Mouse (Mus musculus) forebrain, embryonic 15.5 days (tissue): Measurements from ENCODE around the gene Gpatch2. TPM values are rescaled to one million over a fixed set of nuclear protein-coding genes. Genes with fewer than 3 reads are reported as not detected.
A peak's percentile ranks its signal among the peaks of the same experiment; 100 is the strongest.

Experiments
- ATAC-seq: fragments of 200-750 bp; cut with Nextera tagmentation; replicated peaks from 2 replicates; pipeline ENCODE4 v1.8.0; 2017; ENCODE audit warnings: mild to moderate bottlenecking, moderate TSS enrichment, moderate library complexity
- H3K27ac ChIP-seq: fragments of 300-500 bp; sonication (generic); replicated peaks from 2 replicates; pipeline ENCODE4 v1.5.1; 2015; ENCODE audit warnings: mild to moderate bottlenecking, inconsistent platforms
- H3K27me3 ChIP-seq: fragments of 300-500 bp; sonication (generic); 2 replicates; pipeline ENCODE4 v1.6.1; 2015; ENCODE audit warnings: inconsistent platforms
- H3K36me3 ChIP-seq: fragments of 300-500 bp; sonication (generic); 2 replicates; pipeline ENCODE4 v1.6.1; 2015; ENCODE audit warnings: mild to moderate bottlenecking, inconsistent platforms
- H3K4me1 ChIP-seq: fragments of 300-500 bp; sonication (generic); 2 replicates; pipeline ENCODE4 v1.6.1; 2015; ENCODE audit warnings: inconsistent platforms
- H3K4me2 ChIP-seq: fragments of 300-500 bp; sonication (generic); replicated peaks from 2 replicates; pipeline ENCODE4 v1.6.1; 2015; ENCODE audit warnings: mild to moderate bottlenecking, inconsistent platforms
- H3K4me3 ChIP-seq: fragments of 300-500 bp; sonication (generic); 2 replicates; pipeline ENCODE4 v1.5.1; 2015; ENCODE audit warnings: mild to moderate bottlenecking, inconsistent platforms
- H3K9ac ChIP-seq: fragments of 300-500 bp; sonication (generic); replicated peaks from 2 replicates; pipeline ENCODE4 v1.6.1; 2015; ENCODE audit warnings: mild to moderate bottlenecking, inconsistent platforms
- H3K9me3 ChIP-seq: fragments of 300-500 bp; sonication (generic); 2 replicates; pipeline ENCODE4 v1.6.1; 2016; ENCODE audit warnings: inconsistent platforms
- WGBS: fragments of 180-500 bp; shearing (Covaris S2); methylation state at CpG from one replicate; pipeline ENCODE4 v1.1.7; 2015; ENCODE audit warnings: mixed read lengths; 5-methylcytosine and 5-hydroxymethylcytosine counted together
- polyA plus RNA-seq: library from polyadenylated mRNA; unstranded; fragments of >200 nt; fragmentation: Nextera tagmentation; extraction: Ambion mirVana; gene quantifications from 2 replicates; pipeline ENCODE4 v1.2.1, GENCODE M21; 2015

Gene Gpatch2
- polyA plus RNA-seq, 1 experiment from 2014 or later, result 16.6 TPM

DNA sequence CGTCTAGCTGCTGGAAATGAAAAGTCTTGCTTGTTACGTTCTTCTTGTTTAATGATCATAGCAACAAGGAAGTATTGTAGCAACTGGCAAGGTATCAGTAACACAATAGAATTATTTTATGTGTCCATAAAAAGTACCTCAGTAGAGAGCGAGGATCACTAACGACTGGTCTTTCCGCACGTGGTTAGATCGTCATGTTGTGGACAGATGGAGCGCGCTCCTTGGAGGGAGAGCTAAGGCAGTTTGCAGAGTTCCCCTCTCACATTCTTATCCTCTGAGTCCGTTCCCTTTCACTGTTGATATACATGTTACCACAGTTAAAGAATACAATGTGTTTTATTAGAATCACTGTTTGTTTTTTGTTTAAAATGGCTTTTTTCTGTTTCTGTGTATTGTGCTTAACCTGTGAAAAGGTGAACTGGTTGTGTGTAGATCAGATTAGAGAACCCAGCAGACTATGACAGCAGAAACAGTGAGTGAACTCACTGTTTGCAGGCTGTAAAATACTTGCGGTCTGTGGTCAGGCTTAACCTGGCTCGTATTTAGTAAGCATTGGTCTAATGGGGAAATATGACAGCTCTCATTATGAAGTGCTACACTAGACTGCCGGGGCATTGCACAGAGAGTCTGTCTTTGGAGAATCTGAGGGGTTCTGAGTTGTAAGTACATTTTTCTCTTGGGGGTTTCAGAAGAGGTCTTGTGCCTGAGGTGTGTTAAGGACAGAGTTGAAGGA lies 13.3 kb downstream of the Gpatch2 start:
- no peaks in the 10 kb centered on the region for H3K27me3 ChIP-seq
- no peak overlapping the region for H3K27ac ChIP-seq
- H3K36me3 ChIP-seq, result no peaks in the 10 kb centered on the region
- no peaks in the 10 kb centered on the region for H3K4me1 ChIP-seq
- 87% methylated on average over 13 of the region's 13 CpGs for WGBS
- H3K9me3 ChIP-seq, result no peaks in the 10 kb centered on the region
- no peak for ATAC-seq
- H3K4me2 ChIP-seq, result no peak overlapping the region
- no peak overlapping the region for H3K9ac ChIP-seq
- no peak overlapping the region for H3K4me3 ChIP-seq

- H3K36me3 ChIP-seq, result 0 out of 2 replicates have a peak, but pooled peaks cover 3% of the 10 kb centered on the region
- WGBS, result 91% methylated on average over 5 of the region's 5 CpGs
Observed at GRCm38 (mm10) chr1:187230255-187230654, 14.9 kb downstream of the Gpatch2 start.

GRCm38 (mm10) chr1:187232196-187232955 lies 17.1 kb downstream of the Gpatch2 start:
- Histone ChIP-seq H3K9ac (no peak overlapping the region), H3K4me3 (no peak overlapping the region), H3K4me1 (no peaks in the 10 kb centered on the region), H3K9me3 (no peaks in the 10 kb centered on the region), H3K36me3 (0 out of 2 replicates have a peak, but pooled peaks cover 3% of the 10 kb centered on the region), H3K27me3 (no peaks in the 10 kb centered on the region), H3K4me2 (no peak overlapping the region), H3K27ac (no peak overlapping the region)
- ATAC-seq, result no peak
- 83% methylated on average over 14 of the region's 14 CpGs for WGBS

More at GRCm38 (mm10) chr1:187230255-187230654, 14.9 kb downstream of the Gpatch2 start:
- H3K4me2 ChIP-seq, result no peak overlapping the region
- H3K4me1 ChIP-seq, result no peaks in the 10 kb centered on the region
- H3K27ac ChIP-seq, result no peak overlapping the region
- no peaks in the 10 kb centered on the region for H3K27me3 ChIP-seq
- ATAC-seq, result no peak
- no peaks in the 10 kb centered on the region for H3K9me3 ChIP-seq
- no peak overlapping the region for H3K4me3 ChIP-seq
- H3K9ac ChIP-seq, result no peak overlapping the region

DNA sequence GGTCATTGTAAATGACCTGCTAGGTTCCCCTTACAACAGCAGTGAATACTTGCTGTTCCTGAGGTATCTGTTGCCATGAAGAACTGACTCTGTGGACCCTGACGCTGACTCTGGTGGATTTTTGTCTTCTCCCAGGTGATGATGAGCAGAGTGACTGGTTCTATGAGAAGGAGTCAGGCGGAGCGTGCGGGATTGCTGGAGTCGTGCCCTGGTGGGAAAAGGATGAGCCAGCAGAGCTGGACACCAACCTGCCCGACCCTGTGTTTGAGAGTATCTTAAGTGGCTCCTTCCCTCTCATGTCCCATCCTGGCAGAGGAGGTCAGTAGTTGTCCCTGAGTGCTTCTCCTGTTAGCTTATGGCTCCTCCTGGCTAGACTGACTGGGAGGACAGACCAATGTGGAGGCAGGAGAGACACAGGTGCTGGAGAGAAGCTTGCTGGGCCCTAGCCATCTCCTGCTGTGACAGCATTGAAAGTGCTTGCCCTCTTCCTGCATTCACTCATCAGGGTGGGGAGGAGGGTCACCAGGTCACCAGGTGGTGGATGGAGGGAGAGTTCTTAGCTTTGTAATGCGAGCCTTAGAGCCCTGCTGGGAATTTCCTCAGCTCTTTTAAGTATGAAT lies 17.8 kb downstream of the Gpatch2 start:
- no peak overlapping the region for H3K4me2 ChIP-seq
- H3K27me3 ChIP-seq, result no peaks in the 10 kb centered on the region
- H3K36me3 ChIP-seq, result 0 out of 2 replicates have a peak, but pooled peaks cover 3% of the 10 kb centered on the region
- no peak overlapping the region for H3K4me3 ChIP-seq
- H3K9me3 ChIP-seq, result no peaks in the 10 kb centered on the region
- 69% methylated on average over 7 of the region's 7 CpGs for WGBS
- no peak overlapping the region for H3K27ac ChIP-seq
- H3K4me1 ChIP-seq, result no peaks in the 10 kb centered on the region
- no peak overlapping the region for H3K9ac ChIP-seq
- ATAC-seq, result no peak

GRCm38 (mm10) chr1:187235161-187235560 lies 19.9 kb downstream of the Gpatch2 start:
- Histone ChIP-seq H3K9me3 (no peaks in the 10 kb centered on the region), H3K9ac (no peak overlapping the region), H3K4me3 (no peak overlapping the region), H3K27me3 (no peaks in the 10 kb centered on the region), H3K4me2 (no peak overlapping the region), H3K27ac (no peak overlapping the region), H3K36me3 (0 out of 2 replicates have a peak, but pooled peaks cover 3% of the 10 kb centered on the region), H3K4me1 (no peaks in the 10 kb centered on the region)
- no peak for ATAC-seq
- 95% methylated on average over 3 of the region's 3 CpGs for WGBS

- Histone ChIP-seq H3K9me3 (no peaks in the 10 kb centered on the region), H3K27ac (no peak overlapping the region), H3K4me3 (no peak overlapping the region), H3K27me3 (no peaks in the 10 kb centered on the region), H3K4me1 (no peaks in the 10 kb centered on the region), H3K36me3 (0 out of 2 replicates have a peak, but pooled peaks cover 3% of the 10 kb centered on the region), H3K4me2 (no peak overlapping the region), H3K9ac (no peak overlapping the region)
- ATAC-seq, result no peak
- 81% methylated on average over 6 of the region's 6 CpGs for WGBS
Observed at GRCm38 (mm10) chr1:187236296-187236695, 21.0 kb downstream of the Gpatch2 start.

DNA sequence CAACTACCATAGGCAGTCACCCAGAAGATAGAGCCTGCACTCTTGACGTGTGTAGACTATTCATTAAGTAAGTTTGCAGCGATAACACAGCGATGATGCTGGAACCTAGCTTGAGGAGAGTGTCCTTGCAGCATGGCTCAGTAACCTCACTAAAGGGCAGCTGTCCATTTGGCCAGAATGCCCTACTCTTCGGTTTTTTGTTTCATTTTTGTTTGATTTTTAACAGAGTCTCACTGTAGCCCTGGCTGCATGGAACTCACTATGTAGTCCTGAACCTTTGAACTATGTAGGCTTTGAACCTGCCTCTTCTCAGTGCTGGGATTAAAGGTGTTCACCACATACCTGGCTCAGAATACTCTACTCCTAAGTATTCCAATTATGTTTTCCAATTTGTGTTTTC lies 22.8 kb downstream of the Gpatch2 start:
- no peak overlapping the region for H3K27ac ChIP-seq
- ATAC-seq, result no peak
- H3K4me2 ChIP-seq, result no peak overlapping the region
- H3K9ac ChIP-seq, result no peak overlapping the region
- H3K4me3 ChIP-seq, result no peak overlapping the region
- H3K4me1 ChIP-seq, result no peaks in the 10 kb centered on the region
- no peaks in the 10 kb centered on the region for H3K9me3 ChIP-seq
- WGBS, result 94% methylated on average over 4 of the region's 4 CpGs
- 0 out of 2 replicates have a peak, but pooled peaks cover 3% of the 10 kb centered on the region for H3K36me3 ChIP-seq
- H3K27me3 ChIP-seq, result no peaks in the 10 kb centered on the region

DNA sequence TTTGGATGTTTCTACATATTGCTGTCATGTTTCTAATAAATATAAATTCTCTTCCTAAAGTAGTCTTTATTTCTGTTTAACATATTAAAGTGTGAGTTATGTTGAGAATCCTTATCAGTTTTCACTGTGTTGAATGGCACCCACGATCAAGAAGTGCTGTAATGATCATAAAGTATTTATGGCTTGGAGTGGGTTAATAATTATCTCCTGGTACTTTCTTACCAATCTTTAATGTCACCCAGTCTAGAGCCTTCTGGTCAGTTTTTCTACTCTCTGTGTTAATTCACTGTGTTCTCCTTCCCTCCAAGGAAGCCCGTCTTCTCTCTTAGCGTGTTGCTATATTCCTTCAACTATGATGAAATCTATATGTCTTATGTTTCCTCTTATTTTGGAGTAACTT lies 25.0 kb downstream of the Gpatch2 start:
- Histone ChIP-seq H3K9ac (no peak overlapping the region), H3K36me3 (no peaks in the 10 kb centered on the region), H3K4me2 (no peak overlapping the region), H3K9me3 (no peaks in the 10 kb centered on the region), H3K27ac (no peak overlapping the region), H3K27me3 (no peaks in the 10 kb centered on the region), H3K4me3 (no peak overlapping the region), H3K4me1 (no peaks in the 10 kb centered on the region)
- no peak for ATAC-seq
- whole genome bisulfite sequencing, result 97% methylated on average over 3 of the region's 3 CpGs

GRCm38 (mm10) chr1:187241329-187241728 lies 26.0 kb downstream of the Gpatch2 start:
- Histone ChIP-seq H3K9ac (no peak overlapping the region), H3K27me3 (no peaks in the 10 kb centered on the region), H3K9me3 (no peaks in the 10 kb centered on the region), H3K4me3 (no peak overlapping the region), H3K4me1 (no peaks in the 10 kb centered on the region), H3K36me3 (no peaks in the 10 kb centered on the region), H3K27ac (no peak overlapping the region), H3K4me2 (no peak overlapping the region)
- ATAC-seq, result no peak
- 91% methylated on average over 5 of the region's 5 CpGs for WGBS

DNA sequence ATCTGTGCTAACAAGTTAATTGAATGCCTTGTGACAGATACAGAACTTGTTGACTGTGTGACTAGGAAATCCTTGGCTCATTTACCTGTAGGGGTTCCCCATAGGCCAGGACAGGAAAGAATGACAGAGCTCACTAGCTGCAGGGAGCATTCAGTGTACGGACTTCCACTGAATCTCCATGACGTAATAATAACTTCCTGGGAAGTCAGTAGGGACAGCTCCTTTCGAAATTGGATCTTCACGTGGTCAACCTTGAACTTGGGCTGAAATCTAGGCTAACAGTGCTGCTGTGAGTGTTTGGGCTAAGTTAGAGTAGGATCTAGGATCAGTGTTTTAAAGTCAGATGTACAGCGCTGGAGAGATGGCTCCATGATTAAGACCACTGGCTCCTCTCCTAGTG lies 29.4 kb downstream of the Gpatch2 start:
- Histone ChIP-seq H3K27me3 (no peaks in the 10 kb centered on the region), H3K4me1 (no peaks in the 10 kb centered on the region), H3K4me3 (no peak overlapping the region), H3K36me3 (no peaks in the 10 kb centered on the region), H3K27ac (no peak overlapping the region), H3K9me3 (no peaks in the 10 kb centered on the region), H3K4me2 (no peak overlapping the region), H3K9ac (no peak overlapping the region)
- no peak for ATAC-seq
- 91% methylated on average over 5 of the region's 5 CpGs for WGBS

GRCm38 (mm10) chr1:187250741-187251262 lies 35.5 kb downstream of the Gpatch2 start:
- H3K4me1 ChIP-seq, result no peaks in the 10 kb centered on the region
- no peak overlapping the region for H3K4me2 ChIP-seq
- H3K27ac ChIP-seq, result no peak overlapping the region
- 0 out of 2 replicates have a peak, but pooled peaks have one; percentile 13 for ATAC-seq
- H3K4me3 ChIP-seq, result no peak overlapping the region
- WGBS, result 96% methylated on average over 1 of the region's 1 CpGs
- no peak overlapping the region for H3K9ac ChIP-seq
- no peaks in the 10 kb centered on the region for H3K9me3 ChIP-seq
- H3K36me3 ChIP-seq, result no peaks in the 10 kb centered on the region
- no peaks in the 10 kb centered on the region for H3K27me3 ChIP-seq

GRCm38 (mm10) chr1:187258756-187259155 lies 43.4 kb downstream of the Gpatch2 start:
- 78% methylated on average over 4 of the region's 4 CpGs for WGBS
- H3K9ac ChIP-seq, result no peak overlapping the region
- ATAC-seq, result no peak

More at GRCm38 (mm10) chr1:187258756-187259155, 43.4 kb downstream of the Gpatch2 start:
- no peak overlapping the region for H3K27ac ChIP-seq
- H3K4me2 ChIP-seq, result no peak overlapping the region
- no peaks in the 10 kb centered on the region for H3K36me3 ChIP-seq
- H3K4me1 ChIP-seq, result no peaks in the 10 kb centered on the region
- H3K27me3 ChIP-seq, result no peaks in the 10 kb centered on the region
- no peak overlapping the region for H3K4me3 ChIP-seq
- no peaks in the 10 kb centered on the region for H3K9me3 ChIP-seq
